Mouse (Mus musculus) stomach, embryonic 14.5 days (tissue): ENCODE measurements around the gene Tubb1. TPM values are rescaled to one million over a fixed set of nuclear protein-coding genes. Genes with fewer than 3 reads are reported as not detected.

Experiments
- ATAC-seq: fragments of 200-750 bp; cut with Nextera tagmentation; 2 replicates; pipeline ENCODE4 v1.8.0; 2017; ENCODE audit warnings: low read depth, moderate TSS enrichment; ENCODE audit not compliant: insufficient number of reproducible peaks, insufficient read depth, low FRiP score
- H3K27ac ChIP-seq: fragments of 300-500 bp; sonication (generic); 2 replicates; pipeline ENCODE4 v1.5.1; 2014; ENCODE audit warnings: mild to moderate bottlenecking, low read length, moderate library complexity, mixed read lengths
- H3K27me3 ChIP-seq: fragments of 300-500 bp; sonication (generic); 2 replicates; pipeline ENCODE4 v1.6.1; 2014; ENCODE audit warnings: low read length, control low read depth, mixed read lengths; ENCODE audit not compliant: control insufficient read depth, insufficient read depth
- H3K36me3 ChIP-seq: fragments of 300-500 bp; sonication (generic); 2 replicates; pipeline ENCODE4 v1.6.1; 2014; ENCODE audit warnings: mild to moderate bottlenecking, control low read depth, low read length, moderate library complexity, mixed read lengths; ENCODE audit not compliant: control insufficient read depth, insufficient read depth
- H3K4me1 ChIP-seq: fragments of 300-500 bp; sonication (generic); 2 replicates; pipeline ENCODE4 v1.6.1; 2014; ENCODE audit warnings: low read length, control low read depth, mixed read lengths; ENCODE audit not compliant: control insufficient read depth, insufficient read depth
- H3K4me2 ChIP-seq: fragments of 300-500 bp; sonication (generic); replicated peaks from 2 replicates; pipeline ENCODE4 v1.6.1; 2014; ENCODE audit warnings: low read depth, low read length, control low read depth
- H3K4me3 ChIP-seq: fragments of 300-500 bp; sonication (generic); 2 replicates; pipeline ENCODE4 v1.5.1; 2014; ENCODE audit warnings: low read depth, low read length, control low read depth
- H3K9ac ChIP-seq: fragments of 300-500 bp; sonication (generic); replicated peaks from 2 replicates; pipeline ENCODE4 v1.6.1; 2014; ENCODE audit warnings: low read depth, mild to moderate bottlenecking, control low read depth, low read length, moderate library complexity, mixed read lengths
- H3K9me3 ChIP-seq: fragments of 300-500 bp; sonication (generic); 2 replicates; pipeline ENCODE4 v1.6.1; 2016; ENCODE audit warnings: low read depth, low read length, control low read depth; ENCODE audit not compliant: control insufficient read depth
- WGBS: fragments of 180-500 bp; shearing (Covaris S2); extraction: QIAGEN DNeasy Blood & Tissue Kit; methylation state at CpG from one replicate; pipeline ENCODE4 v1.1.7; 2014; 5-methylcytosine and 5-hydroxymethylcytosine counted together
- polyA plus RNA-seq: library from polyadenylated mRNA; unstranded; fragments of >200 nt; fragmentation: Nextera tagmentation; extraction: Ambion mirVana; gene quantifications from 2 replicates; pipeline ENCODE4 v1.2.1, GENCODE M21; 2014

Tubb1 gene
- polyA plus RNA-seq, 1 experiment from 2014 or later = 1.4 TPM

DNA sequence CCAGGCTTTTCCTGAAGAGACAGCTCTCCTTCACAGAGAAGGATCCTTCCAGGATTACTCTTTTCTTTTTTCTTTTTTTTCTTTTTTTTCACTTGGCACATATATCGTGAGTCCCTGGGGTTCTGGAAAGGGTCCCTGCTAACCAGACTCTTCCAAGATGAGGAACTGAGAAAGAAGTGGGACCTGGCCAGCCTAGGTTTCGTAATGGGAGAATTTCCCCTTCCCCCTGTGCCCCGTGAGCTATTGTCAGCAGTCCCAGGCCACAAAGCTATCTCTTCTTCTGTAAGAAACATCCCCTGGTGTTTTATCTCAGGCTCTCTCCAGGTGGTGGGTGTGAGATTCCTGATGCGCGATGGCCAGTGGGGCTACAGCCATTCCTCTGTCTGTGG lies 11.1 kb upstream of the Tubb1 start:
- Histone ChIP-seq H3K9ac (no peak overlapping the region), H3K9me3 (no peaks in the 10 kb centered on the region), H3K4me3 (peak overlapping the region; percentile 60; the same call in 1 of the 2 replicates), H3K27me3 (no peaks in the 10 kb centered on the region), H3K27ac (no peak overlapping the region), H3K36me3 (no peaks in the 10 kb centered on the region), H3K4me1 (peaks cover 19% of the 10 kb centered on the region), H3K4me2 (no peak overlapping the region)
- ATAC-seq = no peak
- WGBS = 54% methylated on average over 5 of the region's 5 CpGs

- Histone ChIP-seq H3K4me3 (no peak overlapping the region), H3K36me3 (no peaks in the 10 kb centered on the region), H3K9me3 (no peaks in the 10 kb centered on the region), H3K4me2 (no peak overlapping the region), H3K27me3 (no peaks in the 10 kb centered on the region), H3K27ac (no peak overlapping the region), H3K4me1 (peaks cover 19% of the 10 kb centered on the region), H3K9ac (no peak overlapping the region)
- ATAC-seq = no peak
- WGBS = 83% methylated on average over 9 of the region's 9 CpGs
These were observed 10.5 kb upstream of the Tubb1 start for GRCm38 (mm10) chr2:174439961-174440360.

DNA sequence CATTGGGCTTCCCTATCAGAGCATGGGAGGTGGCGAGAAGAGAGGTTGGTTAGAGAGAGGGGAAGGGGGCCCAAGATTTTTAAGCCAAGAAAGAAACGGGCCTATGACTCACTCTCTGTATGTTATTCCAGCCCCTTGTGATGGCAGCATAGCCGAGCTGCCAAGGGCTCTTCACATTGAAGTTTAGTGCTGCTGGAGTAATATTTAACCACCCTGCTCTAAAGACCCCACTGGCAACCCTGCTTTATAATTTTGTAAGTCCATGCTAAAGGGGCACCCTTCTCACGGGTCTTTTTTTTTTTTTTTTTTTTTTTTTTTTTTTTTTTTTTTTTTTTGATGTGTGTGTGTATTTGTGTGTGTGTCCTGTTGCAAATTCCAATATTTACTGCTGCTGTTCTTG lies 8.6 kb upstream of the Tubb1 start:
- WGBS = 68% methylated on average over 4 of the region's 4 CpGs
- ATAC-seq = no peak

GRCm38 (mm10) chr2:174442460-174442859 lies 8.0 kb upstream of the Tubb1 start:
- no peak overlapping the region for H3K9ac ChIP-seq
- 67% methylated on average over 9 of the region's 9 CpGs for WGBS
- peaks cover 19% of the 10 kb centered on the region for H3K4me1 ChIP-seq
- no peak overlapping the region for H3K4me2 ChIP-seq
- H3K36me3 ChIP-seq = no peaks in the 10 kb centered on the region
- H3K27ac ChIP-seq = no peak overlapping the region
- H3K27me3 ChIP-seq = no peaks in the 10 kb centered on the region
- no peak for ATAC-seq
- H3K4me3 ChIP-seq = no peak overlapping the region
- no peaks in the 10 kb centered on the region for H3K9me3 ChIP-seq

More for the DNA sequence above, 8.6 kb upstream of the Tubb1 start:
- H3K9me3 ChIP-seq = no peaks in the 10 kb centered on the region
- no peak overlapping the region for H3K4me2 ChIP-seq
- H3K27me3 ChIP-seq = no peaks in the 10 kb centered on the region
- H3K4me1 ChIP-seq = peaks cover 19% of the 10 kb centered on the region
- H3K9ac ChIP-seq = no peak overlapping the region
- H3K4me3 ChIP-seq = no peak overlapping the region
- H3K27ac ChIP-seq = no peak overlapping the region
- no peaks in the 10 kb centered on the region for H3K36me3 ChIP-seq

GRCm38 (mm10) chr2:174443046-174443445 lies 7.4 kb upstream of the Tubb1 start:
- peak overlapping the region; percentile 15; the same call in 1 of the 2 replicates for H3K27ac ChIP-seq
- no peaks in the 10 kb centered on the region for H3K9me3 ChIP-seq
- H3K4me2 ChIP-seq = no peak overlapping the region
- H3K9ac ChIP-seq = no peak overlapping the region
- H3K36me3 ChIP-seq = no peaks in the 10 kb centered on the region
- H3K4me3 ChIP-seq = no peak overlapping the region
- peaks cover 13% of the 10 kb centered on the region for H3K4me1 ChIP-seq
- WGBS = 53% methylated on average over 2 of the region's 2 CpGs
- no peaks in the 10 kb centered on the region for H3K27me3 ChIP-seq
- ATAC-seq = no peak

GRCm38 (mm10) chr2:174444359-174444758 lies 6.1 kb upstream of the Tubb1 start:
- ATAC-seq = no peak
- no peak overlapping the region for H3K9ac ChIP-seq
- no peak overlapping the region for H3K4me3 ChIP-seq
- 70% methylated on average over 7 of the region's 7 CpGs for WGBS
- H3K27ac ChIP-seq = no peak overlapping the region
- H3K36me3 ChIP-seq = no peaks in the 10 kb centered on the region
- no peaks in the 10 kb centered on the region for H3K27me3 ChIP-seq
- H3K4me1 ChIP-seq = peaks cover 5% of the 10 kb centered on the region
- H3K9me3 ChIP-seq = no peaks in the 10 kb centered on the region
- no peak overlapping the region for H3K4me2 ChIP-seq

GRCm38 (mm10) chr2:174445018-174445417 lies 5.5 kb upstream of the Tubb1 start:
- no peaks in the 10 kb centered on the region for H3K36me3 ChIP-seq
- 71% methylated on average over 6 of the region's 6 CpGs for WGBS
- H3K4me3 ChIP-seq = no peak overlapping the region
- ATAC-seq = no peak
- peaks cover 4% of the 10 kb centered on the region; the same call in 1 of the 2 replicates for H3K4me1 ChIP-seq
- H3K27ac ChIP-seq = no peak overlapping the region
- no peaks in the 10 kb centered on the region for H3K27me3 ChIP-seq
- H3K4me2 ChIP-seq = no peak overlapping the region
- H3K9me3 ChIP-seq = no peaks in the 10 kb centered on the region
- H3K9ac ChIP-seq = no peak overlapping the region

- 46% methylated on average over 7 of the region's 7 CpGs for WGBS
These were observed 4.0 kb upstream of the Tubb1 start for GRCm38 (mm10) chr2:174446492-174446891.

GRCm38 (mm10) chr2:174446905-174447304 lies 3.6 kb upstream of the Tubb1 start:
- peaks cover 4% of the 10 kb centered on the region; the same call in 1 of the 2 replicates for H3K4me1 ChIP-seq
- no peak overlapping the region for H3K9ac ChIP-seq
- no peak overlapping the region for H3K4me3 ChIP-seq
- 60% methylated on average over 8 of the region's 8 CpGs for WGBS
- H3K27me3 ChIP-seq = no peaks in the 10 kb centered on the region
- H3K27ac ChIP-seq = no peak overlapping the region
- H3K4me2 ChIP-seq = no peak overlapping the region
- no peaks in the 10 kb centered on the region for H3K9me3 ChIP-seq
- no peak for ATAC-seq
- H3K36me3 ChIP-seq = no peaks in the 10 kb centered on the region

More at GRCm38 (mm10) chr2:174446492-174446891, 4.0 kb upstream of the Tubb1 start:
- Histone ChIP-seq H3K36me3 (no peaks in the 10 kb centered on the region), H3K27me3 (no peaks in the 10 kb centered on the region), H3K27ac (no peak overlapping the region), H3K4me3 (no peak overlapping the region), H3K4me1 (peaks cover 4% of the 10 kb centered on the region; the same call in 1 of the 2 replicates), H3K9ac (no peak overlapping the region), H3K9me3 (no peaks in the 10 kb centered on the region), H3K4me2 (no peak overlapping the region)
- ATAC-seq = no peak
